Mouse (Mus musculus) liver, embryonic 15.5 days (tissue): ENCODE data around the gene Itpka. TPM values are rescaled to one million over a fixed set of nuclear protein-coding genes. Genes with fewer than 3 reads are reported as not detected.

ENCODE experiments used
- ATAC-seq: fragments of 200-750 bp; cut with Nextera tagmentation; 2 replicates; pipeline ENCODE4 v1.8.0; 2017; ENCODE audit warnings: moderate number of reproducible peaks, mild to moderate bottlenecking, moderate library complexity; ENCODE audit not compliant: insufficient read depth
- H3K27ac ChIP-seq: fragments of 300-500 bp; sonication (generic); replicated peaks from 2 replicates; pipeline ENCODE4 v1.5.1; 2015; ENCODE audit warnings: mild to moderate bottlenecking, inconsistent platforms
- H3K27me3 ChIP-seq: fragments of 300-500 bp; sonication (generic); 2 replicates; pipeline ENCODE4 v1.6.1; 2015; ENCODE audit warnings: mild to moderate bottlenecking, inconsistent platforms
- H3K36me3 ChIP-seq: fragments of 300-500 bp; sonication (generic); replicated peaks from 2 replicates; pipeline ENCODE4 v1.6.1; 2015; ENCODE audit warnings: moderate library complexity, mild to moderate bottlenecking, inconsistent platforms
- H3K4me1 ChIP-seq: fragments of 300-500 bp; sonication (generic); replicated peaks from 2 replicates; pipeline ENCODE4 v1.6.1; 2015; ENCODE audit warnings: inconsistent platforms
- H3K4me2 ChIP-seq: fragments of 300-500 bp; sonication (generic); 2 replicates; pipeline ENCODE4 v1.6.1; 2015; ENCODE audit warnings: moderate library complexity, mild to moderate bottlenecking, inconsistent platforms
- H3K4me3 ChIP-seq: fragments of 300-500 bp; sonication (generic); replicated peaks from 2 replicates; pipeline ENCODE4 v1.5.1; 2015; ENCODE audit warnings: mild to moderate bottlenecking, inconsistent platforms
- H3K9ac ChIP-seq: fragments of 300-500 bp; sonication (generic); 2 replicates; pipeline ENCODE4 v1.6.1; 2015; ENCODE audit warnings: moderate library complexity, mild to moderate bottlenecking, inconsistent platforms
- H3K9me3 ChIP-seq: fragments of 300-500 bp; sonication (generic); replicated peaks from 2 replicates; pipeline ENCODE4 v1.6.1; 2016; ENCODE audit warnings: inconsistent platforms
- WGBS: fragments of 180-500 bp; shearing (Covaris S2); methylation state at CpG from one replicate; pipeline ENCODE4 v1.1.7; 2015; ENCODE audit warnings: mixed read lengths; ENCODE audit not compliant: insufficient replicate concordance; 5-methylcytosine and 5-hydroxymethylcytosine counted together
- polyA plus RNA-seq: library from polyadenylated mRNA; unstranded; fragments of >200 nt; fragmentation: Nextera tagmentation; extraction: Ambion mirVana; gene quantifications from 2 replicates; pipeline ENCODE4 v1.2.1, GENCODE M21; 2015

Gene Itpka
- polyA plus RNA-seq, 1 experiment from 2014 or later = 2.7 TPM

DNA sequence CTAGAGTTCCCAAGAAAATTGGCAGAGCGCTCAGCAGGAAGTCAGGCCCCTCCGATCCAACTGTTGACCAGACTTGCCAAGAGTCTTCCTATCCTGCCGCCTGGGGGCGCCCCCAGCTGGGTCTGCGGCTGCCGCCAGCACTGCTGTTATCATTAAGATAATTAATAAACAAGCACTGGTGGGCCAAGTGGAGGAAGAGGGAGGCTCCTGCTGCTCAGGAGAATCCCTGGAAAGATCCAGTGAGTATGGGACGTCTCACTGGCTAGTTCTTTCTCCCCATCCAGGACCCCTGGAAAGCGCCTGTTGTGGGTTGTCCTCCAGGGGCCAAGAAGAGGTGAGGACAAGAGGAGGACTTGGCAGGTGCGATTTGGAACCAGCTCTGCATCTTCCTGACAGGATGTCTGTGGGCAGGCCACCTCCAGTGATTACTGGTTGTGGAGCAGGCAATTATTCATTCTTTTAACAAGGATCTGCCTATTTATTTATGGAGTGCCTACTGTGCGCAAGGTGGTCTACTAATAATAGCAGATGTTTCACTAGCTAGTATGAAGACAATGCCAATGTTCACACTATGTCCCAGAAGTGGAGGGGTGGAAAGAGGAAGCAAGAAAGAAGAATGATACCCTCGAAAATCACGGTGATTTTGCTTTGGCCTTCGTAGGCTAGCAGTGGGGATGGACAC is 56.2 kb downstream of the Itpka start:
- ATAC-seq = no peak
- H3K27me3 ChIP-seq = peaks cover 86% of the 10 kb centered on the region

DNA sequence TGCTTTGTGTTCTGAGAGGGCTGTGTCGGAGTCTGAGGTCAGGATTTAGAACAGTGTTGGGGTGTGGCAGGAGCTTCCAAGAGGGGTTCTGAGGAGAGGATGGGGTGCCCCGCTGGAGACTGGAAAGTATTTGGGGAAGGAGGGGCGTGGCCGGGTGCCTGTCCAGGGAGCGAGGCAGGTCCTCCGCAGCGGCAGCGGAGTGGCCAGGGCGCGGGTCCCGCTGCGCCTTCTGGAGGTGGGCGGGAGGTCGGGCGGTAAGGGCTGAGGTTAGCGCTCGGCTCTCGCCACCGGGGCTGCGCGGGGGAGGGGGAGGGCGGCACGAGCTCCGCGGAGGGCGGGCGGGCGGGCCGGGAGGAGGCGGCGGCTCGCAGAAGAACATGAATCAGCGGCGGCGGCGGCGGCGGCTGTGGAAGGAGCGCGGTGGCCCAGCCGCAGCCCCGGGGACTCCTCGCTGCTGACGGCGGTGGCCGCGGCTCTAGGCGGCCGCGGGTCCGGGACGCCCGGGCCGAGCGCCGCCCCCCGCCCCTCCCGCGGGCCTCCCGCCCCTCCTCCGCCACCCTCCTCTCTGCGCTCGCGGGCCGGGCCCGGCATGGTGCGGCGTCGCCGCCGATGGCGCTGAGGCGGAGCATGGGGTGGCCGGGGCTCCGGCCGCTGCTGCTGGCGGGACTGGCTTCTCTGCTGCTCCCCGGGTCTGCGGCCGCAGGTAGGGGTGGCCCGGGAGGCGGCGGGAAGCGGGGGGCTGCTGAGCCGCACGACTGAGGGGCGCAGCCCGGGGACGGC is 57.2 kb downstream of the Itpka start:
- H3K9ac ChIP-seq = peak overlapping the region; percentile 31
- peaks cover 15% of the 10 kb centered on the region for H3K4me1 ChIP-seq
- H3K4me3 ChIP-seq = peak overlapping the region; percentile 58
- under 1% methylated on average over 68 of the region's 89 CpGs for WGBS
- H3K9me3 ChIP-seq = no peaks in the 10 kb centered on the region
- ATAC-seq = peak; percentile 64
- H3K27ac ChIP-seq = no peak overlapping the region
- H3K4me2 ChIP-seq = peak overlapping the region; percentile 82
- peaks cover 94% of the 10 kb centered on the region for H3K27me3 ChIP-seq
- no peaks in the 10 kb centered on the region for H3K36me3 ChIP-seq

More for the DNA sequence above, 56.2 kb downstream of the Itpka start:
- no peak overlapping the region for H3K9ac ChIP-seq
- H3K4me1 ChIP-seq = peaks cover 15% of the 10 kb centered on the region
- 0 out of 2 replicates have a peak overlapping the region, but pooled peaks have one; percentile 82 for H3K4me2 ChIP-seq
- H3K9me3 ChIP-seq = no peaks in the 10 kb centered on the region
- 8% methylated on average over 13 of the region's 13 CpGs for WGBS
- no peak overlapping the region for H3K27ac ChIP-seq
- no peak overlapping the region for H3K4me3 ChIP-seq
- no peaks in the 10 kb centered on the region for H3K36me3 ChIP-seq

DNA sequence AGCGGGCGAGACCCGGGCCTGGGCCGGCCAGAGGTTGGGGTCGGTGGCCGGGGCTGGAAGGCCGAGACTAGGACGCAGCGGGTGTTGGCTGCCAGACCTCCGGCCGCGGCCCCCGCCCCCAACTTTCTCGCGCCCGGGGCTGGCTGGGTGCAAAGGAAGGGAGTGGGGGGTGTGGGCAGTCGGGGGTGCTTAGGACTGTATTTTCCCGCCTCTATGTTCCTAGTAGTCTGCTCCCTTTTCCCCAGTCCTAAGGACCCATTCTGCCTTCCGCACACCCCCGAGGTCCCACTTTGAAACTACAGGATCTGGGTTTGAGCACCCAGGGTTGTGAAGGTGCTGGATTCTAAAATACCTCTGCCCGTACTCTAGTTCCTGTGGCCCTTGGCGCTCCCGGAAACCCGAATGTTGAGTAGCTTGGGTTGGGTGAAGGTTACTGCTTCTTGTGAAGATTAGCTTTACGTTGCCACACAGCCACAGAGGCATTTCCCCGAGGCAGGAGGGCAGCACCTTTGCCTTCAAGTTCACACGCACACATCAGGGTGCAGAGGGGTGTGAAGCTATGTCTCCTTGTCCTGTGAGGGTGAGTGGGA is 57.9 kb downstream of the Itpka start:
- ATAC-seq = no peak; the same call in 1 of the 2 replicates
- peaks cover 95% of the 10 kb centered on the region for H3K27me3 ChIP-seq
- H3K4me2 ChIP-seq = peak overlapping the region; percentile 82
- no peaks in the 10 kb centered on the region for H3K36me3 ChIP-seq
- H3K9ac ChIP-seq = peak overlapping the region; percentile 31
- peaks cover 15% of the 10 kb centered on the region for H3K4me1 ChIP-seq
- under 1% methylated on average over 27 of the region's 27 CpGs for WGBS
- no peak overlapping the region for H3K27ac ChIP-seq
- H3K9me3 ChIP-seq = no peaks in the 10 kb centered on the region
- H3K4me3 ChIP-seq = peak overlapping the region; percentile 58

Other genes with a start within 250 kb of the Itpka start
- gene Exd1, start 194.7 kb upstream of the Itpka start, polyA plus RNA-seq = 0.08 and 0.15 TPM in 2 replicates
- 56.1 and 62.6 TPM in 2 replicates for gene Chp1, start 194.6 kb upstream of the Itpka start, polyA plus RNA-seq
- gene Nusap1, start 124.0 kb upstream of the Itpka start, polyA plus RNA-seq = 88.1 and 94.0 TPM in 2 replicates
- gene Oip5, start 123.9 kb upstream of the Itpka start, polyA plus RNA-seq = 34.7 and 37.0 TPM in 2 replicates
- gene Ndufaf1, start 79.5 kb upstream of the Itpka start, polyA plus RNA-seq = 30.8 and 30.9 TPM in 2 replicates
- 9.8 and 10.6 TPM in 2 replicates for gene Rtf1, start 67.3 kb upstream of the Itpka start, polyA plus RNA-seq
- 0.07 and 0.13 TPM in 2 replicates for gene Ltk, start 18.1 kb downstream of the Itpka start, polyA plus RNA-seq
- 9.1 and 9.9 TPM in 2 replicates for gene Rpap1, start 45.2 kb downstream of the Itpka start, polyA plus RNA-seq
- 1.1 TPM in 2 replicates for gene Tyro3, start 55.4 kb downstream of the Itpka start, polyA plus RNA-seq
- gene Mga, start 154.9 kb downstream of the Itpka start, polyA plus RNA-seq = 5.3 and 5.5 TPM in 2 replicates
- 0.22 and 0.24 TPM in 2 replicates for gene Mapkbp1, start 230.4 kb downstream of the Itpka start, polyA plus RNA-seq